Mouse (Mus musculus): Measurements from ENCODE around the gene Sgsh. TPM values are rescaled to one million over a fixed set of nuclear protein-coding genes. Genes with fewer than 3 reads are reported as not detected.
"Not testable (repeated sequence)": the region's sequence is repeated elsewhere in the genome, so short reads cannot be mapped to it uniquely, and the experiment has no call there.

Sgsh gene
- polyA plus RNA-seq, 1 experiment from 2014 or later = 4.1 TPM

DNA sequence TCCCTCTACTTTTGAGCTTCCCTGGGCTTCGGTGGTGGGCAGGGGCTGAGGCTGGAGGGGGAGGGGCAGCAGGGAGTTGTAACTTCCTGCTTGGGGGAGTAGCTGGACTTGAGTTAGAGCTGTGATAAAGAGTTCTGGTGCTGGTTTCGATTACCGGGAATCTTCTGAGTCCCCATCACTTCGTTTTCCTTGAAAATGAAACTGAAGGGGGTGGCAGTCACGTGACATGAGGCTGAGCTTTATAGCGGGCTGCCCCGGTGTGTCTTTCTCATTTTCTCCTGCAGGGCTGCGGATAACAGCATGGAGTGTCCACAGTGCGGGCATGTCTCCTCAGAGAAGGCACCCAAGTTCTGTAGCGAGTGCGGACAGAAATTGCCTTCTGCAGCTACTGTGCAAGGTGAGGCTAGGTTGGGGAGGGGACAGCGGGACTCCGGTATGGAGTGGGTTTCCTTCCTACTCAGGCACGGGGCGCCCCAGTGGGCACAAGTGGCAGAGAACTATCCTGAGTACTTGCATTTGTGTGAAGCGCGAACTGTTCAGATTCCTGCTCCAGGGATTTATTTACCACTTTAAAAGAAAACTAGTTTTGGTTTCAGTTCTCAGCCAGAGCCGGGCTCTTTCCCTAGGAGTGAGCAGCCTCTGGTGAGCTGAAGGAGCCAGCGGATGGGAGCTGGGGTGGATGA, 37.6 kb upstream of the Sgsh start, which contains the start of gene Rnf213:
Rnf213 (plus strand) TSS at position 301 of the 683 bp plus-strand sequence.
- Histone ChIP-seq H3K4me1 (ENCODE audit: control insufficient read depth, insufficient read depth, low read length) (peaks cover 21% of the 10 kb centered on the region), H3K27me3 (ENCODE audit: control insufficient read depth, insufficient read depth, low read depth, low read length) (peaks cover 76% of the 10 kb centered on the region), H3K4me2 (ENCODE audit: low read length) (peak within 1 kb of the TSS; percentile 53), H3K4me3 (ENCODE audit: low read depth, low read length) (peak within 1 kb of the TSS; percentile 33), H3K9me3 (replicated peaks; ENCODE audit: control insufficient read depth, low read length, poor library complexity, severe bottlenecking) (no peaks in the 10 kb centered on the region), H3K27ac (ENCODE audit: low read length) (no peak within 1 kb of the TSS), H3K9ac (ENCODE audit: low read depth, low read length) (peak within 1 kb of the TSS; percentile 44), H3K36me3 (ENCODE audit: control insufficient read depth, insufficient read depth, low read length) (no peaks in the 10 kb centered on the region)
- no peak for ATAC-seq
- 1% methylated on average over 19 of the region's 19 CpGs for WGBS

DNA sequence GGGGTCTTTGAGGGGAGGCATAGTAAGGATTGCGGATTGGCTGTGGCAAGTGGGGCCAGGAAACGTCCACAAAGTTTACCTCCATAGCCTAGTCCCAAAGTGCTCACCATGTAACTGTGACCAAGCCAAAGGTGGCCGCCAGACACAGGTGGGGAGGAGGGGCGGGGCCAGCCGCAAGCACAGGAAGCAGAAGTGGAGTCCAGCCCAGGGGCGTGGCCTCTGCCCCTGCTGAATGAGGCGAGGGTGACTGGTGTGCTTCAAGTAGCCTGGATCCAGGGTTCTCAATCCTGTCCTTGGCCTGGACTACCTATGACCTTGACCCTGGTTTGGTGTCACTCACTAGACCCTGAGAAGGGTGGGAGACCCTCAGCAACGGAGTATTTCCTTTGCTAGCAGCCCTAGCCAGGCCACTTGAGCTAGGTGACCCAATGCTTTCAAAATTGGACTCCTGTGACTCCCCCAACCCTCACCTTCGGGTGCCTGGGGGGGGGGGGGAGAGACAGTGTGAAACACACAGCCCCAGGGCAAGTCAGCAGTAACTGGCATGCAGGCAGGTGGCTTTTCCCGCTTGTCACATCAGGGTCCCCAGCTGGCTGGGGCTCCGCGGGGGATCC, 36.8 kb upstream of the Sgsh start:
- Histone ChIP-seq H3K27me3 (ENCODE audit: control insufficient read depth, insufficient read depth, low read depth, low read length) (peaks cover 76% of the 10 kb centered on the region), H3K36me3 (ENCODE audit: control insufficient read depth, insufficient read depth, low read length) (no peaks in the 10 kb centered on the region), H3K9me3 (replicated peaks; ENCODE audit: control insufficient read depth, low read length, poor library complexity, severe bottlenecking) (no peaks in the 10 kb centered on the region), H3K27ac (ENCODE audit: low read length) (no peak overlapping the region), H3K9ac (ENCODE audit: low read depth, low read length) (no peak overlapping the region), H3K4me1 (ENCODE audit: control insufficient read depth, insufficient read depth, low read length) (peaks cover 21% of the 10 kb centered on the region), H3K4me3 (ENCODE audit: low read depth, low read length) (no peak overlapping the region), H3K4me2 (ENCODE audit: low read length) (no peak overlapping the region)
- WGBS = 7% methylated on average over 12 of the region's 12 CpGs
- no peak for ATAC-seq

DNA sequence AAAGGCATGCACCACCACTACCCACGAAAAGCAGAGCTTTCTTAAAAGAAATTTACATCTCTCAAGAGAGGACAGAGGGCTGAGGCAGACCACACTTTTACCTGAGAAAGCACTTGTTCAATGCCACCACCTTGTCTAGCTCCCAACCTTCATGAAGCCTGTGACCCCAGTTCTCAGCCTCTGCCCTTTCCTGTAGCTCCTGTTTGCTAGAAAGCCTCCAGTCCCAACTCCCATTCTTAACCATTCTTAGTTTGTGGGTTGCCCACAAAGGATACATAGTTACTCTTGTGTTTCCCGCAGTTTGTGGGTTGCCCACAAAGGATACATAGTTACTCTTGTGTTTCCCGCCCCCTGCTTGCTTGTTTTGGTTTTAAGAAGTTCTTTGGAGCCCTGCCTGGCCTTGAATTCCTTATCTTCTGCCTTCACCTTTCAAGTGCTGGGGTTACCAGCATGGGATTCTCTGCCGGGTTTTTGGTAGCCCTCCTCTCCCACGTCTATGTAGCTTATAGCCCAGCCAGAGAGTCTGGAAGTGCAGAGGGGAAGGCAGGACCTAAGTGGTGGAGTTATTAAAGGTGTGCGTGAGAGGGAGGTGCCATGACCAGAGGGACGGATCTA, 36.2 kb upstream of the Sgsh start:
- Histone ChIP-seq H3K4me3 (ENCODE audit: low read depth, low read length) (no peak overlapping the region), H3K9ac (ENCODE audit: low read depth, low read length) (no peak overlapping the region), H3K9me3 (replicated peaks; ENCODE audit: control insufficient read depth, low read length, poor library complexity, severe bottlenecking) (no peaks in the 10 kb centered on the region), H3K27ac (ENCODE audit: low read length) (no peak overlapping the region), H3K27me3 (ENCODE audit: control insufficient read depth, insufficient read depth, low read depth, low read length) (peaks cover 72% of the 10 kb centered on the region), H3K4me2 (ENCODE audit: low read length) (no peak overlapping the region), H3K4me1 (ENCODE audit: control insufficient read depth, insufficient read depth, low read length) (peaks cover 21% of the 10 kb centered on the region), H3K36me3 (ENCODE audit: control insufficient read depth, insufficient read depth, low read length) (no peaks in the 10 kb centered on the region)
- no peak for ATAC-seq
- WGBS = 25% methylated on average over 7 of the region's 7 CpGs

DNA sequence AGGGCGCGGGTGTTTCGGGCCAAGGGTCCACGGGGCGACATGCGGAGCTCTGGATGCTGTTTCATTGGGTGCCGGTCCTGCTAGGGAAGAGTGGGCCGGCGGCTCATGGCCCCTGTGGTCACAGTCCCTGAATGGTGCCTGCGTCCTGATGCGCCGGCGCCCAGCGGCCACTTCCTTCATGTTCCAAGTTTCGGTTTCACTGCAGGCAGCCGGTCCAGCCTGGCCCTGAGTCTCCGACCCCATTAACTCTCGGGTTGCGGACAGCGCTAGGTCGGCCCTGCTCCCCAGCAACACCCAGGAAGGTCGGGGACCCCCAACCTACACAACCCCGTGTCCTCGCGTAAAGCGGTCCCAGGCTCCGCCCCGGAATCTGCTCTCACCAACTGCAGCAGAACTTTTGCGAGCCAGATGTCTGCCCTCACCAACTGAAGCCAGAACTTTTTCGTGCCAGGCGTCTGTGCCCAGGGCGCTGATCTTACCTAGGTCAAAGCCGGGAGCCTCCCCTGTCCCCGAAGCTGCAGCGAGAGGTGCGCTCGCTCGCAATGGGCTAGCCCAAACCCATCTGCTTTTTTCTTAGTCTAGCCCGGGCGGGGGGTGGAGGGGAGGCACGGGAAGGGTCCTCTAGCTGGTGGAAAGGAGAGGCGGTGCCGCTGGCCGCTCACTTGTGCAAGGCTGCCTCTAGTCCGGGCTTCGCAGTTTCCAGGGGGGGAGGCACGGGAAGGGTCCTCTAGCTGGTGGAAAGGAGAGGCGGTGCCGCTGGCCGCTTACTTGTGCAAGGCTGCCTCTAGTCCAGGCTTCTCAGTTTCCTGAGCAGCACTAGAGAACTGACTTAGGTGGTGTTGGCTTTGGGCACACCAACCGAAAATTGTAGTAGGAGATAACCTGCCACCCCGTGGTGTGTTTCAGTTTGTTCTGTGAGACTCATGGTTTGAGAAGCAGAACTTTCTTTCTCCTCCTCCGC, 35.2 kb upstream of the Sgsh start:
- no peak for ATAC-seq

DNA sequence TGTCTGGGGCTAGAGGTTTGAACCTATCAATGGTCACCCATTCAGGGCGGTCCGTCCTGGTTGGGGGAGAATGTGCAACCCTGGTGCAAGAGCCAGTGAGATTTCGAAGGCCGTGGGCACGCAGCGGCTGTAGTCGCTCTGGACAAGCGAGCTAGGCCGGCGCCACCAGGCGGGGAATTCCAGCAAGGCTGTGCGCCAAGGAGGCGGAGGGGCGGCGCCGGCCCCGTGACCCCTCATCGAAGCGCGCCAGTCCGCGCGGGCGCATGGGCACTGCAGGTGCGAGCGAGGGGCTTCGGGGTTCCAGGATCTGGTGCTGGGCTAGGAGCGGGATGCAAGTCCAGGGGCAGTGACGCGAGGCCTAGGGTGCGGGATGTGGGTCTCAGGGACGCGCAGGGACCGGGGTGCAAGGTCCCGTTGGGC, 34.5 kb upstream of the Sgsh start:
- WGBS = under 1% methylated on average over 35 of the region's 35 CpGs
- peak overlapping the region; percentile 65 for H3K9ac ChIP-seq (ENCODE audit: low read depth, low read length)
- H3K27ac ChIP-seq (ENCODE audit: low read length) = no peak overlapping the region
- H3K36me3 ChIP-seq (ENCODE audit: control insufficient read depth, insufficient read depth, low read length) = no peaks in the 10 kb centered on the region
- peak overlapping the region; percentile 93 for H3K4me2 ChIP-seq (ENCODE audit: low read length)
- H3K27me3 ChIP-seq (ENCODE audit: control insufficient read depth, insufficient read depth, low read depth, low read length) = peaks cover 61% of the 10 kb centered on the region
- peak overlapping the region; percentile 50 for H3K4me3 ChIP-seq (ENCODE audit: low read depth, low read length)
- ATAC-seq = no peak
- no peaks in the 10 kb centered on the region for H3K9me3 ChIP-seq (replicated peaks; ENCODE audit: control insufficient read depth, low read length, poor library complexity, severe bottlenecking)
- peaks cover 21% of the 10 kb centered on the region for H3K4me1 ChIP-seq (ENCODE audit: control insufficient read depth, insufficient read depth, low read length)

More for the DNA sequence above, 35.2 kb upstream of the Sgsh start:
- no peak overlapping the region for H3K27ac ChIP-seq (ENCODE audit: low read length)
- H3K4me3 ChIP-seq (ENCODE audit: low read depth, low read length) = peak overlapping the region; percentile 50
- H3K4me1 ChIP-seq (ENCODE audit: control insufficient read depth, insufficient read depth, low read length) = peaks cover 21% of the 10 kb centered on the region
- 2% methylated on average over 53 of the region's 53 CpGs for WGBS
- peak overlapping the region; percentile 65 for H3K9ac ChIP-seq (ENCODE audit: low read depth, low read length)
- peaks cover 65% of the 10 kb centered on the region for H3K27me3 ChIP-seq (ENCODE audit: control insufficient read depth, insufficient read depth, low read depth, low read length)
- no peaks in the 10 kb centered on the region for H3K9me3 ChIP-seq (replicated peaks; ENCODE audit: control insufficient read depth, low read length, poor library complexity, severe bottlenecking)
- no peaks in the 10 kb centered on the region for H3K36me3 ChIP-seq (ENCODE audit: control insufficient read depth, insufficient read depth, low read length)
- H3K4me2 ChIP-seq (ENCODE audit: low read length) = peak overlapping the region; percentile 93

DNA sequence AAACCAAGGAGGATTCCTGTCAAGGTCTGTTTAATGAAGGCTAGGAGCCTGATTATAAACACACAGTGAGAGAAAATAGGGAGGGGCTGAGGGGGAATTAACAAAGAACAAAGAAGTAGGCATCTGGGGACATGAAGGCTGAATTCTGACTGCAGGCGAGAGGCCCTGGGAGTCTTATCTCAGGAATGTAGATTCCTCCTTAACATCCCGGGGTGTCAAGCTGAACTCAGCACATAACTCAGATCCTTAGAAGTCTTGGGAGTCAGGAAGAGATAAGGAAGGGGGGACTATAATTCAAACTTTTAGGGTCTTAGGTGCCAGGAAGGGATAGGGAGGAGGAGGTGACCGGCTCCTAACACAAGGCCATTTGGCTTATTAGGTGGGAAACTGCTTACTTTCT, 31.9 kb upstream of the Sgsh start:
- H3K4me2 ChIP-seq (ENCODE audit: low read length); H3K36me3 ChIP-seq (ENCODE audit: control insufficient read depth, insufficient read depth, low read length); H3K9me3 ChIP-seq (replicated peaks; ENCODE audit: control insufficient read depth, low read length, poor library complexity, severe bottlenecking); H3K4me3 ChIP-seq (ENCODE audit: low read depth, low read length); ATAC-seq; H3K27ac ChIP-seq (ENCODE audit: low read length); H3K9ac ChIP-seq (ENCODE audit: low read depth, low read length): not testable (repeated sequence)
- Histone ChIP-seq H3K27me3 (ENCODE audit: control insufficient read depth, insufficient read depth, low read depth, low read length) (peaks cover 38% of the 10 kb centered on the region), H3K4me1 (ENCODE audit: control insufficient read depth, insufficient read depth, low read length) (peaks cover 13% of the 10 kb centered on the region)
- WGBS = 32% methylated on average over 3 of the region's 3 CpGs

DNA sequence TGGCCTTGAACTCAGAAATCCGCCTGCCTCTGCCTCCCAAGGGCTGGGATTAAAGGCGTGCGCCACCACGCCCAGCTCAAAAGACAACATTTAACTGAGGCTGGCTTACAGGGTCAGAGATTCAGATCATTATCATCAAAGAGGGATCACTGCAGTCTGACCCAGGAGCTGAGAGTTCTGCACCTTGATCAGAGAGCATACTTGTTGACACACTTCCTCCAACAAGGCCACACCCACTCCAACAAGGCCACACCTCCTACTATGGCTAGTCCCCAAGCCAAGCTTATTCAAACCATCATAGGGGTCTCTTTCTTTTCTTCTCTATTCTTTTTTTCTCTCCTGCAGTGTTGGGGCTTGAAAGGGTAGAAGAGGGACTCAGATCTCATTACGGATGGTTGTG, 31.0 kb upstream of the Sgsh start:
- no peak for ATAC-seq
- H3K36me3 ChIP-seq (ENCODE audit: control insufficient read depth, insufficient read depth, low read length) = no peaks in the 10 kb centered on the region
- peaks cover 13% of the 10 kb centered on the region for H3K4me1 ChIP-seq (ENCODE audit: control insufficient read depth, insufficient read depth, low read length)
- H3K4me3 ChIP-seq (ENCODE audit: low read depth, low read length) = no peak overlapping the region
- H3K4me2 ChIP-seq (ENCODE audit: low read length) = no peak overlapping the region
- peaks cover 28% of the 10 kb centered on the region for H3K27me3 ChIP-seq (ENCODE audit: control insufficient read depth, insufficient read depth, low read depth, low read length)
- H3K9ac ChIP-seq (ENCODE audit: low read depth, low read length) = no peak overlapping the region
- 95% methylated on average over 5 of the region's 5 CpGs for WGBS
- H3K9me3 ChIP-seq (replicated peaks; ENCODE audit: control insufficient read depth, low read length, poor library complexity, severe bottlenecking) = no peaks in the 10 kb centered on the region
- no peak overlapping the region for H3K27ac ChIP-seq (ENCODE audit: low read length)

DNA sequence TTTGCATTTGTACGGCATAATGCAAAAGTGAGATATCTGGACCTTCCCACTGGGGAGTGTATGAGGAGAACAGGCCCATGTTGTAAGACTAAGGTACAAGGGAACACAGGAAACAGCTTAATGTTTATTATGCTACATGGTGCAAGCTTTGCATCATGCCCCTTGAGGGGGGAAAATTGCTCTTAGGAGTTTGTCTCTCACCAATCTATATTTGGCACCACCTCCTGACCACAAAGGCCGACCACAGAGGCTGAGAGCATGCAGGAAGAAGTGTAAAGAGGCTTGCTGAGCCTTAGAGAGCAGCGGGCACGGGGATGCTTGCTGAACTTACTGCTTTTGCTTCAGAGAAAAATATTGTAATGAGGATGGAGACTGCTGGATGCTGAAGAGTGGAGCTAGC, 29.6 kb upstream of the Sgsh start:
- 80% methylated on average over 4 of the region's 4 CpGs for WGBS
- no peak for ATAC-seq
- no peaks in the 10 kb centered on the region for H3K36me3 ChIP-seq (ENCODE audit: control insufficient read depth, insufficient read depth, low read length)
- no peak overlapping the region for H3K9ac ChIP-seq (ENCODE audit: low read depth, low read length)
- H3K27ac ChIP-seq (ENCODE audit: low read length) = no peak overlapping the region
- H3K9me3 ChIP-seq (replicated peaks; ENCODE audit: control insufficient read depth, low read length, poor library complexity, severe bottlenecking) = no peaks in the 10 kb centered on the region
- peaks cover 5% of the 10 kb centered on the region for H3K4me1 ChIP-seq (ENCODE audit: control insufficient read depth, insufficient read depth, low read length)
- H3K4me3 ChIP-seq (ENCODE audit: low read depth, low read length) = no peak overlapping the region
- H3K27me3 ChIP-seq (ENCODE audit: control insufficient read depth, insufficient read depth, low read depth, low read length) = peaks cover 16% of the 10 kb centered on the region
- no peak overlapping the region for H3K4me2 ChIP-seq (ENCODE audit: low read length)

Data from midbrain, embryonic 16.5 days (tissue).